Comparison of ENCODE assay signal across 24 mouse cellular contexts in genomic region chr15:32546746-32547145, GRCm38 (mm10).
DNase-seq lines count a peak whose midpoint lies in the region; ATAC-seq lines count a peak whose summit lies in the region.
"Had no signal": no experiment of that assay in that cellular context is flagged by ENCODE, and none has a peak within 500 bp of the region (broad histone marks: within the 10 kb centered on the region; RNA-seq: fewer than 3 reads in every experiment).

No protein-coding gene starts in this region.

- H3K9me3 ChIP-seq in megakaryocyte, embryonic 14.5 days = peaks cover 5% of the 10 kb centered on the region; the same call in 1 of the 2 replicates
- H3K9me3 ChIP-seq in midbrain, embryonic 11.5 days (ENCODE audit: control insufficient read depth, low read length) = no peaks in the 10 kb centered on the region
- H3K9me3 ChIP-seq in midbrain, embryonic 13.5 days = no peaks in the 10 kb centered on the region
- H3K9me3 ChIP-seq: G1E had no signal

- peak overlapping the region; percentile 42 for H3K4me3 ChIP-seq in megakaryocyte, embryonic 14.5 days (replicated peaks)
- H3K4me3 ChIP-seq in midbrain, embryonic 11.5 days (ENCODE audit: low read depth, low read length) = no peak overlapping the region
- no peak overlapping the region for H3K4me3 ChIP-seq in midbrain, embryonic 13.5 days (replicated peaks)

- no peak overlapping the region for H3K9ac ChIP-seq in midbrain, embryonic 11.5 days (ENCODE audit: low read length)
- H3K9ac ChIP-seq in midbrain, embryonic 13.5 days (replicated peaks) = no peak overlapping the region

- H3K27me3 ChIP-seq in megakaryocyte, embryonic 14.5 days (replicated peaks) = no peaks in the 10 kb centered on the region
- no peaks in the 10 kb centered on the region for H3K27me3 ChIP-seq in midbrain, embryonic 11.5 days (ENCODE audit: control insufficient read depth, insufficient read depth, low read length)
- no peaks in the 10 kb centered on the region for H3K27me3 ChIP-seq in midbrain, embryonic 13.5 days
- H3K27me3 ChIP-seq: CH12.LX, Patski had no signal

- no peak overlapping the region for H3K27ac ChIP-seq in midbrain, embryonic 11.5 days (ENCODE audit: low read depth, low read length)
- H3K27ac ChIP-seq in midbrain, embryonic 13.5 days = no peak overlapping the region

- H3K4me1 ChIP-seq in megakaryocyte, embryonic 14.5 days = no peaks in the 10 kb centered on the region
- H3K4me1 ChIP-seq in midbrain, embryonic 11.5 days (ENCODE audit: control insufficient read depth, insufficient read depth, low read length) = no peaks in the 10 kb centered on the region
- H3K4me1 ChIP-seq in midbrain, embryonic 13.5 days (replicated peaks) = no peaks in the 10 kb centered on the region

- no peaks in the 10 kb centered on the region for H3K36me3 ChIP-seq in megakaryocyte, embryonic 14.5 days (replicated peaks; ENCODE audit: low read length)
- H3K36me3 ChIP-seq in midbrain, embryonic 11.5 days (ENCODE audit: control insufficient read depth, insufficient read depth, low read length) = no peaks in the 10 kb centered on the region
- no peaks in the 10 kb centered on the region for H3K36me3 ChIP-seq in midbrain, embryonic 13.5 days
- H3K36me3 ChIP-seq: G1E had no signal

- H3K4me2 ChIP-seq in midbrain, embryonic 11.5 days = no peak overlapping the region
- no peak overlapping the region for H3K4me2 ChIP-seq in midbrain, embryonic 13.5 days (replicated peaks)

- 70% methylated on average over 7 of the region's 7 CpGs for WGBS in midbrain, embryonic 11.5 days
- WGBS in midbrain, embryonic 13.5 days = 75% methylated on average over 7 of the region's 7 CpGs

- ATAC-seq in megakaryocyte, adult 5-6 weeks (ENCODE audit: poor library complexity, severe bottlenecking) = no peak
- no peak for ATAC-seq in midbrain, embryonic 11.5 days (ENCODE audit: low FRiP score)
- ATAC-seq in midbrain, embryonic 13.5 days = no peak
- ATAC-seq: activated CD4-positive, CD25-positive, alpha-beta regulatory T cell, adult 4 months; CD4-positive, CD25-positive, alpha-beta regulatory T cell, adult 4 months; Patski had no signal

- peak; percentile 13 to 60 for DNase-seq in adrenal gland, adult (ENCODE audit: inconsistent age in 2 of 2, low spot score in 1 of 2)
- DNase-seq in adrenal gland, adult 18-20 months (ENCODE audit: low spot score in 2 of 2) = no peak
- peak; percentile 20 for DNase-seq in adrenal gland, adult 2 months
- DNase-seq in adrenal gland, postnatal 4 days (ENCODE audit: low spot score in 2 of 2) = no peak
- peak; percentile 57 for DNase-seq in midbrain, embryonic 11.5 days (ENCODE audit: low spot score, missing footprints)
- DNase-seq: adrenal gland, adult 8-10 months; adrenal gland, postnatal 10 days; adrenal gland, postnatal 14 days; adrenal gland, postnatal 25 days; B cell, adult 2 months; cerebellum, adult 11 months; cerebellum, adult 11-12 months; cerebellum, adult 18-20 months; cerebellum, adult 2 months; cerebellum, adult 8-10 months; cerebellum, adult 9-10 months had no signal

Comparison
In these comparisons a context has a peak if more than half of its experiments do, and no peak if none do; other contexts are left out.
1. DNase-seq: peak in adrenal gland, adult (2 of 2), adrenal gland, adult 2 months (single experiment) and midbrain, embryonic 11.5 days (single experiment); none in adrenal gland, adult 18-20 months (0 of 2) and adrenal gland, postnatal 4 days (0 of 2).